Mouse (Mus musculus) cerebral cortex, adult 2 months (tissue): ENCODE data around the gene Espnl.

Experiments
- WGBS: fragments of 180-500 bp; shearing (Covaris S2); methylation state at CpG from one replicate; pipeline ENCODE4 v1.1.7; 2018; 5-methylcytosine and 5-hydroxymethylcytosine counted together

Espnl gene

DNA sequence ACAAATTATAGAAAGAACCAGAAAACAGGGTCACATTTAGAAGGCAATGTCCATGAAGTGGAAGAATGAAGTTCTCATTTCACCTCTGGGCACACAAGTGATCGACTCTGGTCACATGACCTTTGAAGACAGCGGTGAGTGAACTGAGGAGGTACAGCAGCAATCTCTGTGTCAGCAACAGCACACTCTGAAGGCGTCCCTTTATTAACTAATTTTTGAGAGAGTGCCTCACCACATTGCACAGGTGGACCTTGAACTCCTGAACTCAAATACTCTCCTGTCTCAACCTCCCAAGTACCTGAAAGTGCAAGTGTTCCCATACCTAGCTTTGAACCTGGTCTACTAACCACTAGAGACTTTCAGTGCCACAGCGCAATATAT, 59.2 kb downstream of the Espnl start:
- 92% methylated on average over 4 of the region's 4 CpGs for WGBS

DNA sequence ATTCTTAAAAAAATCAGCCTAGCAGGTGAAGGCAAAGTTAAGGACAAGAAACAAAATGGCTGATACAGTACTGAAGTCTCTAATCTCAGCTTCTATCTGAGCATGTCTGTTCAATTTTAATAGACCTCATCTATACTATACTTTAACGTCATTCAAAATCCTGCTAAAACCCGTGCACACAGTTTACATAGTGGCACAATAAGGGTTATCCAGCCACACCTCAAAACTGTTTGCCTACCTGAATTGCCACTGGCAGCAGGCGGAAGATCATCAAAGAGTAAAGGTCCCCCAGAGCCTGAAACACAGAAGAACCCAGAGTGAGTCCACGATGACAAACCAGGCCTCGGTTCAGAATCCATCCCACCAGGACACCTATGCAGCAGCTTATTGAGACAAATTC, 68.5 kb downstream of the Espnl start:
- WGBS: 91% methylated on average over 5 of the region's 5 CpGs

- under 1% methylated on average over 12 of the region's 12 CpGs for WGBS
These were observed 76.0 kb downstream of the Espnl start for GRCm38 (mm10) chr1:91397927-91398259.
